Mouse (Mus musculus): Measurements from ENCODE around the gene Lsm2. TPM values are rescaled to one million over a fixed set of nuclear protein-coding genes. Genes with fewer than 3 reads are reported as not detected.

Lsm2 gene
- 219 and 241 TPM in 2 replicates for polyA plus RNA-seq (2014; fragmentation: Nextera tagmentation; extraction: Ambion mirVana)

- Histone ChIP-seq H3K27ac (replicated peaks; ENCODE audit: low read depth, low read length) (peak within 1 kb of the TSS; percentile 98), H3K4me1 (ENCODE audit: control insufficient read depth, insufficient read depth, low read length) (0 out of 2 replicates have a peak, but pooled peaks cover 3% of the 10 kb centered on the region), H3K4me2 (ENCODE audit: low read depth, low read length) (peak within 1 kb of the TSS; percentile 76), H3K36me3 (replicated peaks; ENCODE audit: control insufficient read depth, insufficient read depth, low read depth, low read length) (peaks cover 2% of the 10 kb centered on the region), H3K9me3 (replicated peaks; ENCODE audit: control insufficient read depth, low read length) (no peaks in the 10 kb centered on the region), H3K27me3 (ENCODE audit: control insufficient read depth, insufficient read depth, low read length) (no peaks in the 10 kb centered on the region), H3K9ac (replicated peaks; ENCODE audit: low read length) (peak within 1 kb of the TSS; percentile 96), H3K4me3 (ENCODE audit: low read depth, low read length) (peak within 1 kb of the TSS; percentile 89)
- peak; percentile 91 for ATAC-seq (replicated peaks; ENCODE audit: insufficient number of reproducible peaks, low FRiP score, low TSS enrichment, low read depth)
- under 1% methylated on average over 58 of the region's 58 CpGs for WGBS
- peak; percentile 95 for DNase-seq (ENCODE audit: low spot score)
Measured at GRCm38 (mm10) chr17:34981690-34982180, at the start of gene Lsm2. Gene Lsm2 (plus strand): TSS chr17:34981862.

- H3K9me3 ChIP-seq (replicated peaks; ENCODE audit: control insufficient read depth, low read length): no peaks in the 10 kb centered on the region
- 90% methylated on average over 8 of the region's 8 CpGs for WGBS
- H3K9ac ChIP-seq (replicated peaks; ENCODE audit: low read length): peak overlapping the region; percentile 68
Measured at GRCm38 (mm10) chr17:34932287-34932686, 49.4 kb upstream of the Lsm2 start.

GRCm38 (mm10) chr17:34934031-34934430, 47.6 kb upstream of the Lsm2 start:
- DNase-seq (ENCODE audit: low spot score): no peak
- Histone ChIP-seq H3K4me1 (ENCODE audit: control insufficient read depth, insufficient read depth, low read length) (no peaks in the 10 kb centered on the region; the same call in 1 of the 2 replicates), H3K4me3 (ENCODE audit: low read depth, low read length) (no peak overlapping the region), H3K9ac (replicated peaks; ENCODE audit: low read length) (peak overlapping the region; percentile 32; the same call in 1 of the 2 replicates), H3K9me3 (replicated peaks; ENCODE audit: control insufficient read depth, low read length) (no peaks in the 10 kb centered on the region), H3K27me3 (ENCODE audit: control insufficient read depth, insufficient read depth, low read length) (no peaks in the 10 kb centered on the region), H3K36me3 (replicated peaks; ENCODE audit: control insufficient read depth, insufficient read depth, low read depth, low read length) (no peaks in the 10 kb centered on the region), H3K27ac (replicated peaks; ENCODE audit: low read depth, low read length) (no peak overlapping the region), H3K4me2 (ENCODE audit: low read depth, low read length) (no peak overlapping the region)
- 52% methylated on average over 24 of the region's 24 CpGs for WGBS
- ATAC-seq (replicated peaks; ENCODE audit: insufficient number of reproducible peaks, low FRiP score, low TSS enrichment, low read depth): no peak

More at GRCm38 (mm10) chr17:34932287-34932686, 49.4 kb upstream of the Lsm2 start:
- H3K27me3 ChIP-seq (ENCODE audit: control insufficient read depth, insufficient read depth, low read length): no peaks in the 10 kb centered on the region
- no peak for DNase-seq (ENCODE audit: low spot score)
- H3K4me2 ChIP-seq (ENCODE audit: low read depth, low read length): peak overlapping the region; percentile 91
- H3K4me3 ChIP-seq (ENCODE audit: low read depth, low read length): peak overlapping the region; percentile 63
- no peak for ATAC-seq (replicated peaks; ENCODE audit: insufficient number of reproducible peaks, low FRiP score, low TSS enrichment, low read depth)
- H3K4me1 ChIP-seq (ENCODE audit: control insufficient read depth, insufficient read depth, low read length): no peaks in the 10 kb centered on the region; the same call in 1 of the 2 replicates
- H3K27ac ChIP-seq (replicated peaks; ENCODE audit: low read depth, low read length): no peak overlapping the region
- H3K36me3 ChIP-seq (replicated peaks; ENCODE audit: control insufficient read depth, insufficient read depth, low read depth, low read length): no peaks in the 10 kb centered on the region

- no peak for DNase-seq (ENCODE audit: low spot score)
- Histone ChIP-seq H3K4me2 (ENCODE audit: low read depth, low read length) (no peak overlapping the region), H3K36me3 (replicated peaks; ENCODE audit: control insufficient read depth, insufficient read depth, low read depth, low read length) (no peaks in the 10 kb centered on the region), H3K9me3 (replicated peaks; ENCODE audit: control insufficient read depth, low read length) (no peaks in the 10 kb centered on the region), H3K4me3 (ENCODE audit: low read depth, low read length) (no peak overlapping the region), H3K27ac (replicated peaks; ENCODE audit: low read depth, low read length) (no peak overlapping the region), H3K4me1 (ENCODE audit: control insufficient read depth, insufficient read depth, low read length) (no peaks in the 10 kb centered on the region; the same call in 1 of the 2 replicates), H3K9ac (replicated peaks; ENCODE audit: low read length) (no peak overlapping the region; the same call in 1 of the 2 replicates), H3K27me3 (ENCODE audit: control insufficient read depth, insufficient read depth, low read length) (no peaks in the 10 kb centered on the region)
- ATAC-seq (replicated peaks; ENCODE audit: insufficient number of reproducible peaks, low FRiP score, low TSS enrichment, low read depth): no peak
- WGBS: 32% methylated on average over 8 of the region's 8 CpGs
Measured at GRCm38 (mm10) chr17:34934830-34935229, 46.8 kb upstream of the Lsm2 start.

GRCm38 (mm10) chr17:34937960-34938505, 43.6 kb upstream of the Lsm2 start:
- ATAC-seq (replicated peaks; ENCODE audit: insufficient number of reproducible peaks, low FRiP score, low TSS enrichment, low read depth) (no peak), DNase-seq (ENCODE audit: low spot score) (no peak)
- WGBS: 85% methylated on average over 6 of the region's 6 CpGs

GRCm38 (mm10) chr17:34941344-34942041, 40.2 kb upstream of the Lsm2 start:
- DNase-seq (ENCODE audit: low spot score): peak; percentile 58
- WGBS: 7% methylated on average over 15 of the region's 15 CpGs

More at GRCm38 (mm10) chr17:34937960-34938505, 43.6 kb upstream of the Lsm2 start:
- H3K27me3 ChIP-seq (ENCODE audit: control insufficient read depth, insufficient read depth, low read length): no peaks in the 10 kb centered on the region
- H3K4me1 ChIP-seq (ENCODE audit: control insufficient read depth, insufficient read depth, low read length): no peaks in the 10 kb centered on the region
- no peak overlapping the region for H3K4me3 ChIP-seq (ENCODE audit: low read depth, low read length)
- H3K9ac ChIP-seq (replicated peaks; ENCODE audit: low read length): no peak overlapping the region
- H3K27ac ChIP-seq (replicated peaks; ENCODE audit: low read depth, low read length): no peak overlapping the region
- H3K4me2 ChIP-seq (ENCODE audit: low read depth, low read length): no peak overlapping the region
- H3K9me3 ChIP-seq (replicated peaks; ENCODE audit: control insufficient read depth, low read length): no peaks in the 10 kb centered on the region
- H3K36me3 ChIP-seq (replicated peaks; ENCODE audit: control insufficient read depth, insufficient read depth, low read depth, low read length): no peaks in the 10 kb centered on the region

GRCm38 (mm10) chr17:34943128-34943815, 38.4 kb upstream of the Lsm2 start:
- H3K27me3 ChIP-seq (ENCODE audit: control insufficient read depth, insufficient read depth, low read length): no peaks in the 10 kb centered on the region
- no peak overlapping the region for H3K27ac ChIP-seq (replicated peaks; ENCODE audit: low read depth, low read length)
- H3K36me3 ChIP-seq (replicated peaks; ENCODE audit: control insufficient read depth, insufficient read depth, low read depth, low read length): no peaks in the 10 kb centered on the region
- H3K4me3 ChIP-seq (ENCODE audit: low read depth, low read length): no peak overlapping the region
- ATAC-seq (replicated peaks; ENCODE audit: insufficient number of reproducible peaks, low FRiP score, low TSS enrichment, low read depth) (no peak), DNase-seq (ENCODE audit: low spot score) (no peak)
- no peak overlapping the region for H3K9ac ChIP-seq (replicated peaks; ENCODE audit: low read length)
- no peaks in the 10 kb centered on the region for H3K4me1 ChIP-seq (ENCODE audit: control insufficient read depth, insufficient read depth, low read length)
- no peaks in the 10 kb centered on the region for H3K9me3 ChIP-seq (replicated peaks; ENCODE audit: control insufficient read depth, low read length)
- H3K4me2 ChIP-seq (ENCODE audit: low read depth, low read length): no peak overlapping the region
- 86% methylated on average over 4 of the region's 4 CpGs for WGBS

More at GRCm38 (mm10) chr17:34941344-34942041, 40.2 kb upstream of the Lsm2 start:
- Histone ChIP-seq H3K4me2 (ENCODE audit: low read depth, low read length) (peak overlapping the region; percentile 47), H3K36me3 (replicated peaks; ENCODE audit: control insufficient read depth, insufficient read depth, low read depth, low read length) (no peaks in the 10 kb centered on the region), H3K27me3 (ENCODE audit: control insufficient read depth, insufficient read depth, low read length) (no peaks in the 10 kb centered on the region), H3K4me1 (ENCODE audit: control insufficient read depth, insufficient read depth, low read length) (no peaks in the 10 kb centered on the region), H3K9me3 (replicated peaks; ENCODE audit: control insufficient read depth, low read length) (no peaks in the 10 kb centered on the region), H3K27ac (replicated peaks; ENCODE audit: low read depth, low read length) (no peak overlapping the region), H3K9ac (replicated peaks; ENCODE audit: low read length) (peak overlapping the region; percentile 59), H3K4me3 (ENCODE audit: low read depth, low read length) (peak overlapping the region; percentile 21; the same call in 1 of the 2 replicates)
- peak; percentile 53; the same call in 1 of the 2 replicates for ATAC-seq (replicated peaks; ENCODE audit: insufficient number of reproducible peaks, low FRiP score, low TSS enrichment, low read depth)

Data from embryonic facial prominence, embryonic 11.5 days (tissue).